Mouse (Mus musculus) central nervous system, embryonic 18 days (tissue): ENCODE results near the gene Sos2. TPM values are rescaled to one million over a fixed set of nuclear protein-coding genes. Genes with fewer than 3 reads are reported as not detected.

Source experiments
- polyA plus RNA-seq: library from polyadenylated mRNA; depleted of rRNA; stranded (reverse); fragments of >200 nt; gene quantifications from 2 replicates; pipeline ENCODE4 v1.2.3, GENCODE M21; 2012; rRNA removed

The Sos2 gene
- 37.2 and 37.3 TPM in 2 replicates for polyA plus RNA-seq

DNA sequence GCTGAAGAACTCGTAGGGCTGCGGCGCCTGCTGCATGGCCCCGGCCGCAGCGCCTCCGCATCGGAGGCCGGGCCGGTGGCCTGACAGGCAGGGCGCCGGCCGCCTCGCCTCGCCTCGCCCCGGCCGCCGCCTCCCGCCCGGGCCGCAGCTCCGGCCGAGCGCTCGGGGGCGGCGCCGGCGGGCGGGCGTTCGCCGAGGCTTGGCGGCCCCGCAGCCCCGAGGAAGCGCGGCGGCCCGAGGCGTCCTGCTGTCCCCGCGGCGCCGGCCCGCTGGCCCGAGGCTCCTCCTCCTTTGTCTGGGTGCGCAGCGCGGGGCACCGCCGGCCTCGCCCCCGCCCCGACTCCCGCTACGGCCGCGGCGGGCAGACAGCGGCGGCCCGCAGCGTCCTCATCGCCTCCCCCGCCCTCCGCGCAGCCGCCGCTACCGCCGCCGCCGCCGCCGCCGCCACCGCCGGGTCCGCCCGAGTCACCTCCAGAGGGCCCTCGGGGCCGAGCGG is at the start of gene Sos2:
TSS of gene Sos2 (minus strand) at position 287 of the 496 bp plus-strand sequence.

DNA sequence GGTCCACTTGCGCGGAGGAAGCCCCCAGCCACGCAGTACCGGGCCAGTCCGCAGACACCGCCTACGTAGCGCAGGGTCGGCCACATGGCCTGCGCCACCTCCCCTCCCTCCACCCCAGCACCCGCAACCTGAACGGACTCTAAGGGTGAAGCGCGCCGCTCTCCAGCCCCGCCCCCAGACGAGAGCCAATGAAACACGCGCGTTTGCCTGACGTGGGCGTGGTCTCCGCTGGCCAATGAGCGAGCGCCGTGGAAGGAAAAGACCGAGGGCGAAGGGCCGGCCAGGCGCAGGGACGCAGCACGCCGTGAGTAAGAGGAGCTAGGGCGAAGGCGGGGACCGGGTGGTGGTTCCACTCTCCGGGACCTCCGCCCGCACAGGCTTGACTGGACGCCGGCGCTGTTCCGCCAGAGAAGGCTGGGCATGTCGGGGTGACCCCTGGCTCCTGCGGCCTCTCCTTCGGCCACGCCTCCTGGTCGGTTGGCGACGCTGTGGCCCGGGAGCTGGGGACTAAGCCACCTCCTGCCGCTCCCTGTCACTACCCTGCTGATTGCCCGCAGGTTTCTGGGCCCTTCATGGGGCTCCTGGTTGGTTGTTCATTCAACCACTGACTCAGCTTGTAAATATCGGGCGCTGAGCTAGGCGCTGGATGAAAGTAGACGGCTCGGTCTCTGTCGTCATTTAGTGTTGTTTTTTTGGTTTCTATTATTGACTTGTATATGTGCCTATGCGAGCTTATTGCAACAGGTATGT is 43.2 kb upstream of the Sos2 start, which contains the start of the genes L2hgdh and Atp5s:
TSS of gene L2hgdh (minus strand) at position 163 of the 750 bp plus-strand sequence.
TSS of gene Atp5s (plus strand) at position 240 of the 750 bp plus-strand sequence.

DNA sequence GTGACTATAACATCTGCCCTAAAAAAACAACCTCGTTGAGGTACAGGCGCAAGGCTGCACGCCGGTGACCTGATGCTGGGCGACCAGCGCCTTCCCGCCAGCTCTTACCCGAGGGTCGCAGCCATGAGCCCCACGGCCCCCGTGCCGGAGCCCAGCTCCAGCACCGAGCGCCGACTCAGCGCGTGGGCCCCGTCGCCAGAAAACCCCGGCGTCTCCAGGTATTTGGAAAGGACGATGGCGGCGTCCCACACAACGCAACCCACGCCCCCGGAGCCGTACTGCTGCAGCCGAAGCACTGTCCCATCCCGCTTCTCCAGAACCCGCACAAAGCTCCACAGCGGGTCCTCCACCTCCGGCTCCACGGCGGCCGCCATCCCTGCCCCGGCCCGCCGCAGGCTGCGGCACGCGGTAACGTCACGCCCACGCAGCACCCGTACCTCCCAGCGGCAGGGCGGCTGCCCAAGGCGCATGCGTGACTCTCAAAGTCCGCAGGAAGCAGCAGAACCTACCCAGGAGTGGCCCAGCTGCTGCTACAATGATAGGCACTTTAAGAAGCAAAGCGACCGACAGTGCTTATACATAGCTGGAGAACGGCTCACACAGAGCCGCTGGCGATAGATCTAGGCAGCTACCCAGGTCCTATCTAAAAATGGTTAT is 98.9 kb downstream of the Sos2 start, which contains the start of gene Vcpkmt:
TSS of gene Vcpkmt (minus strand) at position 416 of the 657 bp plus-strand sequence.

Other genes with a start within 250 kb of the Sos2 start
- 21.0 and 23.4 TPM in 2 replicates for gene Vcpkmt, start 98.8 kb downstream of the Sos2 start, polyA plus RNA-seq
- gene L2hgdh, start 43.0 kb upstream of the Sos2 start, polyA plus RNA-seq: 10.5 and 11.6 TPM in 2 replicates
- 26.8 and 31.8 TPM in 2 replicates for gene Atp5s, start 43.1 kb upstream of the Sos2 start, polyA plus RNA-seq
- 10.1 and 10.9 TPM in 2 replicates for gene Cdkl1, start 109.4 kb upstream of the Sos2 start, polyA plus RNA-seq
- 95.8 and 107 TPM in 2 replicates for gene Atl1, start 210.8 kb upstream of the Sos2 start, polyA plus RNA-seq
- gene Map4k5, start 211.3 kb upstream of the Sos2 start, polyA plus RNA-seq: 25.4 and 26.7 TPM in 2 replicates